Mouse (Mus musculus): ENCODE measurements around the gene Carhsp1.
A peak's percentile ranks its signal among the peaks of the same experiment; 100 is the strongest.

Carhsp1 gene

DNA sequence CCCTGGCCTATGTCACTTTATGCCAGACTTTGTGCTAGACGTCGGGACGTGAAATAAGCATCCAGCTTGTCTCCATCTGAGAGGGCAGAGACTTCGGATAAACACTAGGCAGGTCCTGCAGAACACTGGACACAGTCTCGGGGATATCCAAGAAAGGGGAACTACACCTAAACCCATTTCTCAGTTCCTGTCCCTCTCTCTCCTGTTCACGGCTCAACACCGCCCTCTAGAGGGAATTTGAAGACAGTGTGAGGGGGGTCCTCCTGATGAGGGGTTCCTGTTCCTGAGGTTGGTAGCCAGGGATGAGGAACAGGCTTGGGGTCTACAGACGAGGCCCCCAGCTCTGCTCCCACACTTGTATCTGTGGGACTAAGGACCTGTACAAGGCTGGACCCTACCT, 2.2 kb upstream of the Carhsp1 start:
- DNase-seq, result peak; percentile 52

DNA sequence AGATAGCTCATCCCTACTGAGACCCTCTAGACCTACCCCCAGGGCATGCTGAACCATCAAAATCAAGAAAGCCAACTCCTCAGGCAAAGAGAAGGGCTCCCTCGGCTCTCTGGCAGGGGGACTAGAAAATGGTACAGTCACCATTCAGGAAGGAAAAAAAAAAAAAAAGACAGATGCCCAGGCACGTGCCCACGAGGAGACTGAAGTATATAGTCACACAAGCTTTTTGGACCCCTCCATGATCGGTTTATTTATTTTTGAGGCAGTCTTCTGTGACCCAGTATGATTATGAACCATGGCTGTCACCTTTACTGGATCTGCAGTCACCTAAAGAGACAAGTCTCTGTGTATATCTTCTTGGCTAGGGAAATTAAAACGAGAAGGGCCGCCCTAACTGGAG, 1.4 kb upstream of the Carhsp1 start:
- DNase-seq, result no peak

DNA sequence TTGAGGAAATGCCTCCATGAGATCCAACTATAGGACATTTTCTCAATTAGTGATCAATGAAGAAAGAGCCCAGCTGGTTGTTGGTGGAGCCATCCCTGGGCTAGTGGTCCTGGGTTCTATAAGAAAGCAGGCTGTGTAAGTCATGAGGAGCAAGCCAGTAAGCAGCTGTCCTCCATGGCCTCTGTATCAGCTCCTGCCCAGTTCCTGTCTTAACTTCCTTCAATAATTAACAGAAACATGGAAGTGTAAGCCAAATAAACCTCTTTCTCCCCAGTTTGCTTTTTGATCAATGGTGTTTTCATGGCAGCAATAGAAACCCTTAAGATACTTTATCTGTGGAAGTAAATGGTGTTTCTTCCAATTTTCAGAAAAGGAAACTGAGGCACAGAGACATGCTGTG, 856 bp upstream of the Carhsp1 start:
- DNase-seq, result no peak

DNA sequence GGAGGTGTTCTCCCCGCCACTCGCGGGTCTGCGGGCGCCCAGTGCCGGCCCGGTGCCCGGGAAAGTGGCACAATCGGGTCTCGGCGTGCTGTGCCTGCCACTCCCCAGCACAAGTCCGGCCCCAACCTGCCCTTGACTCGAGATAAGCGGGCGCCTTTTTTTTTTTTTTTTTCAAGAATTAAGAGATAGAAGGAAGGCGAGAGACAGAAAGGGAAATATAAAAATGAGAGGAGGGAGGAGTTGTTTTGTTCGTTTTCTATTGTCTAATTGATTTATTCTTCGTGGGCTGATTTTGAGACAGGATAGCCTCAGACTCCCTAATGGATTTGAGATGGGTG, 364 bp upstream of the Carhsp1 start:
- DNase-seq, result no peak

DNA sequence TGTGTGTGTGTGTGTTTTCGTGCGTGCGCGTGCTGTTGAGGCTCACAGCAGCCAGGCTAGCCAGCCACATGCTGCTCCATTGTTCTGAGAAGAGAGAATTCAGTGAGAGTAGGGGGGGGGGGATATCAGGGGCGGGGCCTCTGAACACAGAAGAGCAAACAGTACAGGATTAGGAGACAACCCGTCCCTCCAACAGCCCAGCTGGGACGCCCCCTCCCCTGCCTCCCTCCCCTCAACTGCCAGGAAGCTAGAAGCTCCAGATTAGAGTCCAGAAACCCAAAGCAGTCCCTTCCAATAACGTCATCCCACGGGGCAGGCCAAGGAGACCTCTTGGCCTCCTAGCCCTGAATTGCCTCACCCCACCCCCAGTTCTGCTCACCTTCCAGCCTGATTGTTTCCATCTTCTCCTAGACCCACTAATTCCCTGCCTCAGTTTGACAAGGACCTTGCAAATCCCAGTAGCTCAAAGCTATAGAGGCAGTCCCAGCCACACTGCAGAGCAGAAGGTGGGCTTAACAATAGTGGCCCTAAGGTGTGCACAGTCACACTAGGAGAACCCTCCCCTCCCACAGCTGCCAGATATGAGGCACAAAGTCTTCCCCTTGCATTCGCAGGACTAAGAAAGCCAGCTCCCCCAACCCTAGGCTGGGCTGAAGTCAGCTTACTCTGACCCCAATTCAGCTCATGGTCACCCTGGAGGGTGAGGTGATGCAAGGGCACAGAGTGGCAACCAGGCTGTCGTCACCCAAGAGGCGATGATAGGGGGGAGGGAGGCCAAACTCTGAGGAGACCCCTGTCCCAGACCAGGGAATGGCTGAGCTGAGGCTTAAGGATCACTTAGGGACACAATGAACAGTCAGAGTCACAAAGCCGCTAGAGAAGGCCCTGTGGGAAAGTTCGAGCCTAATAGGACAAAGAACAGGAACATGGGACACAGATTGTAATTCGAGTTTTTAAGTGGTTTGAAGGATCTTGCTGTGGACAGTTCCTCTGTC, 1.6 kb downstream of the Carhsp1 start:
- DNase-seq, result no peak

DNA sequence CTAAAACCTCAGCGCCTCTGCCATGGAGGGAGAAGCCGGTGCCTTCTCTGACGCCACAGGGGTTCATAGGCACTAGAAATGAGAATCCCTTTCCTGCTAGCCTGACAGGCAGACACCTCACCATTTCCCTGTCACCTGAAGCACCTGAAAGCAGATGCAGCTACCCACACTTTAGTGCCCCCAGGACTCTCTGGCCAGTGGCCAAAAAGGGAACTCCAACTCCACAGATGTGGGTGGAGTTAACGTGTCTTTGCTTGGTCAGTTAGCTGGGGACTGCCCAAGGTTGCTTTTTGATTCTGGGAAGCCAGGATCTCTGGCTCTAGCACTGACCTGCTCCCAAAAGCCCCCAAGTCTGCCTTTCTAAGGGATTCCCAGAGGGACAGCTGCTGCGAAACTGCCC, 2.5 kb downstream of the Carhsp1 start:
- no peak for DNase-seq

DNA sequence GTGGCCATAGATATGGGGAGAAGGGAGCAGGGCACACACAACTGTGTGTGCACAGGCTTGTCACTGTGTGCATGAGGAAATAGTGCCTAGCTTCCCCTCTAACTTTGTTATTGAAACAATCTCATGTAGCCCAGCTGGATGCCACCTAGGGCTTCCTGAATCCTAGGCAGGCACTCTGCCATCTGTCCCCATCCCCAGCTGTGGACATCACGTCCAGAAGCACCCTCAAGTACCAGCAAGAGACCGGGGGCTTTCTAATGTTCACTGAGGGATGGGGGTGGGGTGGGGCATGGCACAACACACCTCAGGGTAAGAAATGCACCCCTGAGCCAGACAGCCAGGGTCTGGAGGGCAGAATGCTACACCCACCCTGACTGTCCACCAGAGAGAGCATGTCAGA, 3.6 kb downstream of the Carhsp1 start:
- no peak for DNase-seq

DNA sequence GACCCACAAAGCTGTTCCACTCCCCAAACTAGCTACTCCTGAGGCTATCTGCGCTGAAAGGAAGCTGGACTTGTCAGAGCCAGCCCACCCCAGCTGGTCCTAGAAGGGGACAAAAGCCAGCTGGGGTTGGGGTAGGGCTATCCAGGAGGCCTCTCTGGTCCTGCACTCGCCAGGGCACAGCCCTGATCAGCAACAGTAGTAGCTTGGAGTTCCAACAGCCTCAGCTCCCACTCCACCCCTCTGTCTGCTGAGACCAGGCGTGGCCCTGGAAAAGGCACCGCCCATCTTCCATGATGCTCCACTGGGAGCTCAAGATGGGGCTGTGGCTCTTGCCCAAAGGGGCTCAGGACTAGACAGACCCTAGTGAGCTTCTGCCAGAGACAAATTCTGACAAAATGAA, 4.1 kb downstream of the Carhsp1 start:
- DNase-seq, result no peak

DNA sequence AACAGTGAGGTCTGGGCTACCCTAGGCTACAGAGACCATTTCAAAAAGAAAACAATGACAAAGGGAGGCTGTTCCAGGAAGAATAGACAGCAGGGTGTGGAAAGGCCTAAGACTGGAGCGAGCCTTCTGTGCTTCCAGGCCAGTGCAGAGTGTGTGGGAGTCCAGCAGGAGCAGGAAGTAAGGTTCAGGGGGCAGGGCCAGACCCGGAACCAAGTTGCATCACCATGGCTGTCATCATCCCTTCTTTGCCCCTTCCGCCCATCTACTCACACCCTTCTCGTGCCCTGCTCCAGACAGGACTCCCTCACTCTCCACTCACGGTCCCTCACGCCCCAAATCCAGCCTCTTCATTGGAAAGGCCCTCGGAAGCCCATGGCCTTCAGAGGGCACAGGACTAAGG, 4.7 kb downstream of the Carhsp1 start:
- no peak for DNase-seq

DNA sequence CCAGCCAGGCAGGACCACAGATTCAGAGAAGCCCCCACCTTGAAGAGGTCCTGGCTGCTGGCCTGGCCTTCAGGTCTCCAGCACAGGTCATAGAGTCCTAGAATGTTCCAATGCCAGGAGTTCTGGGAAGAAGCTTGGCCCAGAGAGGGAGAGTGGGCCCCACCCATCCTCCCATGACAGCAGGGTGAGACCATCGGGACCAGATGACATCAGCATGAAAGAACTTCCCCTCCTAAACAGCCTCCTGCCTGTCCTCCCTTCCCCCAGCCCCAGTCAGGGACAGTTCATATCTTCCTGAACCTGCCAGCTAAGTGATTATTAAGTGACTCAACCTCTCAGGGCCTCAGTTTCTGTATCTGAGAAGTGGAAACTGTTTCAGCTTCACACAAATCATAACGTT, 5.5 kb downstream of the Carhsp1 start:
- DNase-seq, result no peak

DNA sequence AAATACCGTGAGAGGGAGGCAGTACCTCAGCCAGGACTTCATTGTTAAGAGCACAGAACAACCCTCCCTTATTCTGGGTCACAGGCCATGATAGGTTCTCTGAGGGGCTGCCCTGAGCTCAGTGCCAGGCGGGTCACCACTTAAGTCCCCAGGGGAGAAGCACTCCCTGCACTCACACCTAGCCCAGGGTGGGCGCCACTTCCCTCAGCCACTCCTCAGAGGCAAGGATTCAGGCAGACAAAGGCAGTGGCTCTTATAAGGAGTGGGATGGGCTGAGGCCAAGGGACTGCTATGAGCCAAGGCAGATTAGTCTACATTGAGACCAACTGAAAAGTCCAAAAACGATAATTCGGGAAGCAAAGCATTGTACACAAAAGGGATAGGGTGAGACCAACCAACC, 6.6 kb downstream of the Carhsp1 start:
- no peak for DNase-seq

DNA sequence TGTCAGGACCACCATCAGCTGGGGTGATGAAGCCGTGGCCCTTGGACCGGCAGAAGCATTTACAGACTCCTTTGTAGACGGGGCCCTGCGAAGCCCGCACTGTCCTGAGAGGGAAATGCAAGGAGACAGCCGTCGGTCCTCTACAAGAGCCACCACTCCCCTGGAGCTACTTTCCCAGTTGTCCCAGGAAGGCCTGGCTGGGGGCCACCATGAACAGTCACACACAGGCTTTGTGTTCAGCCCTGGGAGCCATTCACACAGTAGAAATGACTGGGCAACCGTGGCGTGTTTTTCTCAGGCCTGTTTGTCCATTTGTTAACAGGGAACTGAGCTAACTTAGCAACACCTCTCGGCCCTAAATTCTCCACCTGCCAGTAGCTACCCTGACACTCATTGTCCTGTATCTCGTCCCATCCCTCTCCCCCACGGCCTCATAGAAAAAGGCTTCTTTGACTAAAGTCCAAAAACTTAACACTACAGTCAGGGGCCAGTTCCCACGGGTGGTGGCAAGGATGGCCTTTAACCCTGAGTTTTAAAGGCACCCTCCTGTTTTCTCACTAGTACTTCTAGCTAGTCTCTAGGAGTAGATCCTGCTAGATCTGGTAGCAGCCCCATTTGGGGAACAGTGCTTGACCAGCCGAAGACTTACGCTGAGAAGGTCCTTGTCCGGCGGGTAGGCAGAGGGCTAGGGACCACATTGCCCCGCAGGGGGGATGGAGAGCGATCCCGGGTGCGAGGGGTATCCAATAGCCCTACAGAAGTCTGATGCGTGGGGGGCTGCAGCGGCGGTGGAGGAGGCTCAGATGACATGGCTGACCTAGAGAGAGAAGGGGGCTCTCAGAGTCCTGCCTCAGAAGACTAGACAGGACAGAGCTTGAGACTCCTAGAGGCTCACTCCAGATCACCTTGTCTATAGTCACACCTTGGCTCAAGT, 8.1 kb downstream of the Carhsp1 start:
- peak; percentile 44 for DNase-seq

DNA sequence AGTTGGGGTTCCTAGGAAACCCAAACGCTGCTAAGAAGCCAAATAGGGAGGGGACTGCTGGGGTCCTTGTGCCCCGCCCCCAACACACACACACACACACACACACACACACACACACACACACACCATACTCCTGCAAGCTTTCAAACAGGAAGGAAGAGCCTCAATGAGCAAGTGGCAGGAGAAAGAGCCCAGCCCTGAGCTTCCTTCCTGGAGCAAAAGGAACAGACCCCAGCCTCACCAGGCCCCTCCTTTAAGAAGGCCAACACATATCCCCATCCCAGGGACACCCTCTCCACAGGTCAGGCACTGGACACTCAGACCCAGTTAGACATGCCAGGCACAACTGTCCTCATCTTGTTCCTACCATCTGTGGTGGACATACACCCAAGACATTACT, 8.9 kb downstream of the Carhsp1 start:
- DNase-seq, result no peak

DNA sequence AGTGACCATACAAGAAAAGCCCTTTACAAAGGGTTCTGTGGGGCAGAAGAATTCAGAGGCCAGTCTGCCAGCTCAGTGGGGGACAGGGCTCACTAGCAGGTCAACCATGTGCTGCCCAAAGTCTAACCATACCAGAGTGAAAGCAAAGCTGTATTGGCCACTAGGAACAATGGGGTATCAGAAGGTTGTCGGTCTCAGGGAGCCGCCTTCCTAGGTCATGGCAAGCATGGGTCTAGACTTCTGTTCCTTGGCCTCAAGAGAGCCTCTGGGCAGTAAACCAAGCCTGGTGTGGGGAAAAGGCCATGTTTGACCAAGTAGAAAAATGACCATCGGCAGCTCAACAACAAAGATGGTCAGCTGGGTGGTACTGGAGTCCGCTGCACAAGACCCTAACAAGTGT, 13.2 kb downstream of the Carhsp1 start:
- DNase-seq, result no peak

DNA sequence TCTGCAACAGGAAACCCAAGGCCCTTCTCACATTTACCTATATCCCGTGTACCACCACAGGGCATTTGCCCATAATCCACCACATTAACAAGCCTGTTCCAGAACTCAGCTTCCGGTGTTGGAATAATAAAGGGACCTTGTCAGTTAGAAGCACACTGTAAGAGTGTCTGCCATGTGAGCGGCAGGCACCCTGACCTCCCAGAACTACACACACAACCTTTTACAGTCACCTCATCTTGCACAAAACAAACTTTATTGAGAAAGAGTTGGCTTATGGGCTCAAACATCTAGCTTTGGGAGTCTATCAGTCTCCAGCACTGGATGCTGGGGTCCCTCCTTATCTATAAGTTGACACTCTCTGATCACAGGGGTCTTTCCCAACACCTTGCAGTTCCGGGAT, 13.6 kb downstream of the Carhsp1 start:
- no peak for DNase-seq

DNA sequence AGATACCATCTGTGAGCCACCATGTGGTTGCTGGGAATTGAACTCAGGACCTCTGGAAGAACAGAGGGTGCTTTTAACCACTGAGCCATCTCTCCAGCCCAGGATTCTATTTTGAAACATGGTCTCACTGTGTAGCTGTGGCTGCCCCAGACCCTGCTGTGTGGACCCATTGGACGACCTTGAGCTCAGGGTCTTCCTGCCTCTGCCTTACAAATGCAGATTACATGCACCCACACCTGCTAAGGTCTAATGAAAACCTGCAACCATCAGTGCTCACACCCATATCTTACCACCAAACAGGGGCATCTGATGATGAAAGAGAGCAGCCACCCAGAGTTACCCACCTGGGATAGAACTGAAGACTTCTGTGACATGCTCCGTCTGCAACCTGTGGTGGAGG, 15.7 kb downstream of the Carhsp1 start:
- DNase-seq, result no peak

DNA sequence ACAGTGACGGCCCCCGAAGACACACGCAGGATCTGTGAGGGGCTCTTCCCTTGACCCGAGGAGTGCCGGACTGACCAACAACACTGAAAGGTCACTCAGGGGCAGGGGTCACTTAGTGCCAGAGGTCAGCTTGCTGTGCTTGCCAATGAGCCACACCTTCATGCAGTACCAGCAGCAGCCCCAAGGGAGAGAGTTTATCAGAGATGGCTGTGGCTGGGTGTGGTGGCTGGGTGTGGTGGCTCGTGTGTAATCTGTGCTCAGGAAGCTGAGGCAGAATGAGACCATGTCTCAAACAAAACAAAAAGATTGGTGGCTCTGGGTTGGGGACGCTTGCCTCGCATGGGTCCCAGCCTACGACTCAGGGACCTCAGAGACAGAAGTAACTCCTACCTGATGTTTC, 16.4 kb downstream of the Carhsp1 start:
- no peak for DNase-seq

DNA sequence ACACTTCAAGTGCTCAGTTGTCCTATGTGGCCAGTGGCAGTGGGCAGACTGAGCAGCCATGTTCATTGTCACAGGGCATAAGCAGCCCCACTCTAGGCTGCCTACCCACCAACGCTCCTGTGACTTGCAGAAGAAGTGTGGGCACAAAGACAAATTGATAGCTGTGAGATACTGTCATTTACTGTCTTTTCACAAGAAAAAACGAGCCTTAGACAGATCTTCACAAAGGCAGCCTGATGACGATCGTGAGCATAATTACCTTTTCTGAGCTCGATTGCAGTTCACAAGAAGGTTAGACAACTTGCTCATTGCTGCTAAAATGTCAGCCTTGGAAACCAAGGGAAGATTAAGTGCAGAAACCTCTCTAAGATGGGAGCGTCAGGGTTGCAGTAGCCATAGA, 16.8 kb downstream of the Carhsp1 start:
- no peak for DNase-seq

DNA sequence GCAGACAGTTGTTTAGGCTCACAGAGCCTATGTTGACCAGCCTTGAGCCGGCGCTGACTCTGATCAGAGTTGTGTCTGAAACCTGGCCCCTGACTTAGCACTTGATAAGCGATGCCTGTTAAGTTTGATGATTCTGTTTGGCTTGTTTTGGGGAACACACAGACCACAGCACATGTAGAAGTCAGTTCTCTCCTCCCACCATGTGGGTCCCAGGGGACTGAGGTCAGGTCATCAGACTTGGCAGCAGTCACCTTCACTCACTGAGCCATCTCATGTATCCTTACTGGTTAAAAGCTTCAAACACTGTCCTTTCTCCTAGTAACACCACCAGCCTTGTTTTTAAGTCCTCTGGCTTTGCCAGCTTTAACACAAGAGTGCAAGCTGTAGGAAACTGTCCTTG, 21.9 kb downstream of the Carhsp1 start:
- DNase-seq, result no peak

DNA sequence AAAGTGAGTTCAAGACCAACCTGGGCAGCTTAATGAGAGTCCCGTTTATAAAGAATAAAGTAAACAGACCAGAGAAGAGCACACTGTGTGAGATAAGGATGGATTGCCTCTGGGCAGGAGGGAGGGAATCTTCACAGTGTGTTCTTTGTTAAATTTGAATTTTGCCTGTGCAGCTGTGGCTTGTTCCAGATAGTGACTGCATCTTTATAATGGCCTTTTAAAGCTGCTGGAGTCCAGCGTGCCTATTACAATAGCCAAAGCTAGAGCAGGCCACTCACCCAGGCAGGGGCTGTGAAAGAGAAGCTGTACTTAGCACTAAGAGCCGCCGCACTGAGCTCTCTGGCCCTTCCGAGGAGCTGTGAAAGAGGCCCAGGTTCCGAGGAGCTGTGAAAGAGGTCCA, 26.4 kb downstream of the Carhsp1 start:
- DNase-seq, result no peak

DNA sequence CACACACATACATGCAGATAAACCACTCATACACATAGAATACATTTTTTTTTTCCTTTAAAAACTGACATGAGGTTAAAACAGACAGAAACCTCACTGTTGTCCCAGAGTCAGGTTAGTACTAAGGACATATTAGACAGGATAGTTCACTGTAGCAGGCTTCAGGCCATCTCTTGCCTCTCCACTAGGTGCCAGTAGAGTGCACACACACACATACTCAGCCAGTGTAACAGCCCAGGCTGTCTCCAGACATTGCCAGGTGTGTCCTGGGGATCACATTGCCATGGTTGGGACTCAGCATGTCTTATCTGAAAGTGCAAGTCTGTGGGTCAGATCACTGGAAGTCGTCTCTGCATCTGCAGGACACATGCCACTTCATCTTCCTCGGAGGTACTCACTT, 28.1 kb downstream of the Carhsp1 start:
- no peak for DNase-seq

DNA sequence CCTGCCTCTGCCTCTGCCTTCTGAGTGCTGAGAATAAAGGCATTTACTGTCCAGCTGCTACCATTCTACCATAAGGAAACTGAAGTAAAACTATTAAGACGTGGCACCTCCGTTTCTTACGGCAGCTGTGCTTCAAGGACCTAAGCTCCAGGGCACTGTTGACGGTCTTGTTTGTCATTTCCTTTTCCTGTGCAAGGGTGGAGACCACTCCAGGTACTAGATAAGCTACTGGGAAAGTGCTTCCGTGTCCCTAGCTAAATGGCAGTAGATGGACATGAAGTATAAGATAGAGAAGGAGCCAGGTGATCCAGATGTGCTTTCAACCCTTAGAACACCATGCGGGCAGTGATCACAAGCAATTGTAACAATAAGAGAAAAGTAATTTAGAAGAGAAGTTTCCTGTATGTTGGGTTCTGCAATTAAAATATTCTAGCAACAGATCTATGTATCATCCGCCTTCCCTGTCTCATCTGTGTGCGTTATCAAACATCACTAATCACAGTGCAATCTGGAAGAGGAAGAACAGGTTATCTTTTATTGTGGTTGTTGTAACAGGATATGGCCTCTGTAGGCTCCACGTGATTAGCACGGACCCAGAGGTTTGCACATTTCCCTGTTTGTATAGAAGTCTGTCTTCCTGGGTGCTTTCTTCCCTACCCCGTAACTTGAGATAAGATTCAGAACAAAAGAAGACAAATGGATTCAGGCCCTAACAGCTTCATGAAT, 32.3 kb downstream of the Carhsp1 start:
- no peak for DNase-seq

DNA sequence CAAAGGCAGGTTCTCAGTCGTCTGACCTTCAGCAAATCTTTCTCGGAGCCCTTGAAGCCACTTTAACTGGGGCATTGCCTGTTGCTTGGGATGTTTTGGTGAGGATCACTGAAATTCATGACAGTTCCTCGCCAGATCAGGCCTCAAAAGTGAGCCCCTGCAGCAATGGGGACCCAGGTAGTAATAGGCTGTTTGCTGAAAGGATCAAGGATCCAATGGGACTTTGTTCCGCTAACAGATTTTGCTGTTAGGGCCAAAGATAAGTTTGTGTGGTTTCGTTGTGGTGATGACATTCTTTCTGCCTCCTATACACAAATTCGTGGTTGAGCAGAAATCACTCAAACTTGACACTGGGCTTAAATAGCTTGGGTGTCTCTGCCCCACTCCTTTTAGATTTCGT, 33.8 kb downstream of the Carhsp1 start:
- DNase-seq, result no peak

Data from right cerebral cortex, postnatal 4 days (tissue).